ENCODE assay signal across 10 mouse cellular contexts in genomic region chr11:81897547-81898354, GRCm38 (mm10). TPM values are rescaled to one million over a fixed set of nuclear protein-coding genes. Genes with fewer than 3 reads are reported as not detected.
DNase-seq lines count a peak whose midpoint lies in the region; ATAC-seq and TF ChIP-seq lines count a peak whose summit lies in the region.
"Had no signal": no experiment of that assay in that cellular context is flagged by ENCODE, and none has a peak within 500 bp of the region (broad histone marks: within the 10 kb centered on the region; RNA-seq: fewer than 3 reads in every experiment).

No protein-coding gene starts in this region.

- H3K4me2 ChIP-seq in forebrain, embryonic 14.5 days (ENCODE audit: low read length) = no peak overlapping the region

- H3K27ac ChIP-seq in forebrain, embryonic 14.5 days (ENCODE audit: low read depth, low read length) = peak overlapping the region; percentile 79
- peak overlapping the region; percentile 40; the same call in 1 of the 2 replicates for H3K27ac ChIP-seq in olfactory bulb, adult 2 months (ENCODE audit: insufficient read depth, low read depth, low read length)
- H3K27ac ChIP-seq in thymus, adult 2 months (ENCODE audit: control insufficient read depth, insufficient read depth, low read length) = no peak overlapping the region

- H3K4me1 ChIP-seq in forebrain, embryonic 14.5 days (ENCODE audit: control insufficient read depth, insufficient read depth, low read length) = peaks cover 9% of the 10 kb centered on the region
- peaks cover 13% of the 10 kb centered on the region for H3K4me1 ChIP-seq in olfactory bulb, adult 2 months (ENCODE audit: control insufficient read depth, insufficient read depth, low read length)
- H3K4me1 ChIP-seq in thymus, adult 2 months (replicated peaks; ENCODE audit: control insufficient read depth, insufficient read depth, low read length) = no peaks in the 10 kb centered on the region

- H3K9me3 ChIP-seq in forebrain, embryonic 14.5 days (replicated peaks; ENCODE audit: control insufficient read depth, low read length) = no peaks in the 10 kb centered on the region

- no peak for TF ChIP-seq CTCF in brain, embryonic 14.5 days (IDR thresholded peaks at IDR 0.05; ENCODE audit: borderline replicate concordance, extremely low read depth, insufficient read depth, insufficient read length)
- TF ChIP-seq CTCF in olfactory bulb, adult 2 months (IDR thresholded peaks at IDR 0.05; ENCODE audit: insufficient read depth, low read depth, low read length) = no peak
- TF ChIP-seq CTCF in thymus, adult 2 months (IDR thresholded peaks at IDR 0.05; ENCODE audit: borderline replicate concordance, control insufficient read depth, extremely low read depth, insufficient read depth, low read length, poor library complexity) = no peak

- ATAC-seq in forebrain, embryonic 14.5 days = peak; percentile 75

- no peaks in the 10 kb centered on the region for H3K27me3 ChIP-seq in forebrain, embryonic 14.5 days (replicated peaks; ENCODE audit: control insufficient read depth, insufficient read depth, low read length)
- H3K27me3 ChIP-seq in thymus, adult 2 months (ENCODE audit: control insufficient read depth, insufficient read depth, low read length) = no peaks in the 10 kb centered on the region

- no peak for TF ChIP-seq POLR2A in brain, embryonic 14.5 days (IDR thresholded peaks at IDR 0.05; ENCODE audit: borderline replicate concordance, extremely low read depth, insufficient read depth, insufficient read length, poor library complexity, severe bottlenecking)
- no peak for TF ChIP-seq POLR2A in olfactory bulb, adult 2 months (IDR thresholded peaks at IDR 0.05; ENCODE audit: insufficient read depth, low read depth, low read length)
- no peak for TF ChIP-seq POLR2A in thymus, adult 2 months (IDR thresholded peaks at IDR 0.05; ENCODE audit: control insufficient read depth, extremely low read depth, insufficient read depth, low read length, poor library complexity)

- WGBS in forebrain, embryonic 14.5 days = under 1% methylated on average over 8 of the region's 8 CpGs
- 13% methylated on average over 8 of the region's 8 CpGs for WGBS in olfactory bulb, adult 2 months
- 54% methylated on average over 8 of the region's 8 CpGs for WGBS in thymus, adult 2 months

- no peaks in the 10 kb centered on the region for H3K36me3 ChIP-seq in forebrain, embryonic 14.5 days (ENCODE audit: control insufficient read depth, insufficient read depth, low read length)
- H3K36me3 ChIP-seq in thymus, adult 2 months (ENCODE audit: control insufficient read depth, insufficient read depth, low read length) = no peaks in the 10 kb centered on the region

- H3K9ac ChIP-seq in forebrain, embryonic 14.5 days (ENCODE audit: low read length) = no peak overlapping the region

- DNase-seq in brain, embryonic 14.5 days (ENCODE audit: low read depth) = peak; percentile 88
- peak; percentile 78 for DNase-seq in forebrain, embryonic 14.5 days (ENCODE audit: low spot score)
- peak; percentile 42 for DNase-seq in layer of hippocampus, adult 9-11 months
- DNase-seq in lung, postnatal 36 days = no peak
- DNase-seq in thymus, adult 2 months = no peak
- no peak for DNase-seq in natural killer cell, adult 2 months (ENCODE audit: low spot score in 2 of 2)
- no peak for DNase-seq in spleen, adult 12 weeks (ENCODE audit: low spot score)

- no peak overlapping the region for H3K4me3 ChIP-seq in forebrain, embryonic 14.5 days (ENCODE audit: low read depth, low read length)
- H3K4me3 ChIP-seq in olfactory bulb, adult 2 months (ENCODE audit: insufficient read depth, low read depth, low read length) = no peak overlapping the region
- H3K4me3 ChIP-seq in thymus, adult 2 months (ENCODE audit: control insufficient read depth, insufficient read depth, low read length) = no peak overlapping the region

RNA-seq across cellular contexts. Expression of gene 5530401A14Rik, which starts 37.3 kb away (rescaled TPM):
- 0.01 TPM in 1 of 2 replicates, not detected in the other for polyA plus RNA-seq in brain, embryonic 14.5 days (2012; rRNA removed)
- 0.08 and 0.17 TPM in 2 replicates for polyA plus RNA-seq in forebrain, embryonic 14.5 days (2014; fragmentation: Nextera tagmentation; extraction: Ambion mirVana)
- polyA plus RNA-seq in olfactory bulb, adult 2 months (2012; ENCODE audit: insufficient read depth, insufficient read length, low replicate concordance, missing spikeins) = not detected in 2 replicates
- polyA plus RNA-seq in thymus, adult 2 months (2012; rRNA removed) = not detected in 2 replicates
- polyA plus RNA-seq: large intestine, adult 2 months; testis, adult 2 months had no signal

Comparison
In these comparisons a context has a peak if more than half of its experiments do, and no peak if none do; other contexts are left out.
1. DNase-seq: peak in brain, embryonic 14.5 days (single experiment), forebrain, embryonic 14.5 days (single experiment) and layer of hippocampus, adult 9-11 months (single experiment); none in lung, postnatal 36 days (single experiment), thymus, adult 2 months (single experiment), natural killer cell, adult 2 months (0 of 2) and spleen, adult 12 weeks (single experiment).